Mouse (Mus musculus) cortical plate, adult 2 months (tissue): ENCODE data around the gene Ppp2r3a. TPM values are rescaled to one million over a fixed set of nuclear protein-coding genes. Genes with fewer than 3 reads are reported as not detected.

Experiments
- H3K27ac ChIP-seq: fragments of 200-500 bp; 2 replicates; pipeline ENCODE4 v1.5.1; 2012; ENCODE audit warnings: low read length, control low read depth, inconsistent platforms; ENCODE audit not compliant: insufficient read depth
- H3K4me1 ChIP-seq: fragments of 200-500 bp; 2 replicates; pipeline ENCODE4 v1.6.1; 2011; ENCODE audit warnings: low read length; ENCODE audit not compliant: control insufficient read depth, insufficient read depth
- H3K4me3 ChIP-seq: fragments of 200-500 bp; 2 replicates; pipeline ENCODE4 v1.5.1; 2011; ENCODE audit warnings: mild to moderate bottlenecking, low read length, control low read depth; ENCODE audit not compliant: insufficient read depth
- CTCF ChIP-seq: fragments of 200-500 bp; IDR thresholded peaks from 2 replicates; pipeline ENCODE4 v1.5.1; 2011; ENCODE audit warnings: mild to moderate bottlenecking, control low read depth, low read length; ENCODE audit not compliant: insufficient read depth; ENCODE audit errors: extremely low read depth
- POLR2A ChIP-seq: fragments of 200-500 bp; IDR thresholded peaks from 2 replicates; pipeline ENCODE4 v1.6.1; 2011; ENCODE audit warnings: mild to moderate bottlenecking, low read length, control low read depth; ENCODE audit not compliant: insufficient read depth; ENCODE audit errors: extremely low read depth
- polyA plus RNA-seq: library from polyadenylated mRNA; depleted of rRNA; stranded (reverse); fragments of >200 nt; gene quantifications from 2 replicates; pipeline ENCODE4 v1.2.3, GENCODE M21; 2012

The Ppp2r3a gene
- polyA plus RNA-seq, 1 experiment, result 19.5 TPM

- Histone ChIP-seq H3K4me1 (peaks cover 5% of the 10 kb centered on the region; the same call in 1 of the 2 replicates), H3K4me3 (peak overlapping the region; percentile 3; the same call in 1 of the 2 replicates), H3K27ac (no peak overlapping the region)
- no peak for TF ChIP-seq POLR2A
- TF ChIP-seq CTCF, result no peak
Measured at GRCm38 (mm10) chr9:101078579-101078978, 173.0 kb downstream of the Ppp2r3a start.

DNA sequence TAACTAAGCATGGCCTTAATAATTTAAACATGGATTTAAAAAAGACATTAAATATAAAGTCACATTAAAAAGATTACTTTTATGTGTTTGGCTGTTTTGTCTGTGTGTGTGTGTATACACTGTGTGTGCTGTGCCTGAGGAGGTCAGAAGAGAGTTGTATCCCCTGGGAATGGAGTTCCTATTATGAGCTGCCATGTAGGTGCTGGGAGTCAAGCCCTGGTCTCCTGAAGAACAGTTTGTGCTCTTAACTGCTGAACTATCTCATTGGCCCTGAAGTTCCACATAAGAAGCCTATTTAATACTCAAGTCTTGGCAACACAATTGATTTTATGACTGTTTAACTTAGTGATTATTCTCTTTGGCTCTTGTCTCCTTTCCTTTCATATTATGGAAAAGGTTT, 174.1 kb downstream of the Ppp2r3a start:
- TF ChIP-seq POLR2A, result no peak
- TF ChIP-seq CTCF, result no peak
- Histone ChIP-seq H3K4me3 (peak overlapping the region; percentile 94), H3K4me1 (peaks cover 5% of the 10 kb centered on the region; the same call in 1 of the 2 replicates), H3K27ac (no peak overlapping the region)

DNA sequence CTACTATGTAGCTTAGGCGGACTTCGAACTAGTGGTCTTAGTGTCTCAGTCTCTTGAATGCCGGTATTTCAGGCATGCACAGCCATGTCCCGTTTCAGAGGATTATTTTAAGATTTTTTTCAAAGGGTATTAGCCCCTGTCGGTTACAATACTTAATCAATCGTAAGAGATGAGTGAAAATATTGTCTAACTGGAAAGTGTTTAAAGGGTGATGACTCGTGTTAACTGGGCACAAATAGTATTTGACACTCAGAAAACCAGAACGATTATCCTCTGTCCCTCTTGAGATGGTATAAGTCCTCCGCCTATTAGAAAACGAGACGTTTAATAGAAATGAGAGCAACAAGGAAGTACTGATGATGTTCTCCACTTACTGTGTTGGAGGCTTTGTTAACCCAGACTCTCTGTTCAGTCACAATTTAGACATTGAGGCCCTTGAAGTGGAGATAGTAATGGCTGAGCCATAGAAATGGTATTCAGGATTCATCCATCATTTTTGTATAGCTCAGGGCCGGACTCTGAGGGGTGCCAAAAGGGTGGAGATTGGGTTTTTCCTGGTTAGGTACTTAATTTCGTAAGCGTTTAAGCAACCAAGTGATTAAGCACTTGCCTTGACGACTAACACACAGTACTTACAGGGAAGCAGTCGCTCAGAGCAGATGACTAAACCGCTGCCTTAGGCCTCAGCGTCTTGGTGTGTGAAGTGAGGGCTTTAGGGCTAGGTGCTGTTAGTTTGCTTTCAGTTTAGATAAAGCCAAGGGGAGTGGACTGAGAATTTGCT, 175.3 kb downstream of the Ppp2r3a start:
- TF ChIP-seq CTCF (no peak), POLR2A (no peak)
- peak overlapping the region; percentile 94 for H3K4me3 ChIP-seq
- no peak overlapping the region for H3K27ac ChIP-seq
- peaks cover 5% of the 10 kb centered on the region; the same call in 1 of the 2 replicates for H3K4me1 ChIP-seq

DNA sequence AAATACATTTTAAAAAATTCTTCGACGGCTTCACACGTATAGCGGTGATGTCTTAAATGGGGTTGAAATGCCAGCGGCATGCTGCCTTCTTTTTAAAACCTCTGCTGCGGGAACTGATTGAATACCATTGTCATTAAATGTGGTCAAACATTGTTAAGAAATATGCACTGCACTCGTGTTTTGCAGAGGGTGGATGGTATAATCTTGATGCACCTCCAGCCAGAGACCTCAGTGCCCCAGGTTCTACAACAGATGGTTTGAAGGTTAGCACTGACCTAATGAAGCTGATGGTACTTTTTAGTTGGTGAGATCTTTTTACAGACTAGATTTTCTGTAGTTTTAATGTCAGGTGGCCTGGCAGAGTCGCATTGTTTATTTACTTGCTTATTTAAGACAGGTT, 175.9 kb downstream of the Ppp2r3a start:
- H3K27ac ChIP-seq, result no peak overlapping the region

GRCm38 (mm10) chr9:101075091-101075581, 176.5 kb downstream of the Ppp2r3a start:
- H3K27ac ChIP-seq, result peak overlapping the region; percentile 100
- TF ChIP-seq POLR2A, result no peak
- H3K4me3 ChIP-seq, result peak overlapping the region; percentile 94
- peaks cover 5% of the 10 kb centered on the region; the same call in 1 of the 2 replicates for H3K4me1 ChIP-seq

More for the DNA sequence above, 175.9 kb downstream of the Ppp2r3a start:
- TF ChIP-seq CTCF, result no peak
- no peak for TF ChIP-seq POLR2A
- H3K4me3 ChIP-seq, result peak overlapping the region; percentile 94
- H3K4me1 ChIP-seq, result peaks cover 5% of the 10 kb centered on the region; the same call in 1 of the 2 replicates

DNA sequence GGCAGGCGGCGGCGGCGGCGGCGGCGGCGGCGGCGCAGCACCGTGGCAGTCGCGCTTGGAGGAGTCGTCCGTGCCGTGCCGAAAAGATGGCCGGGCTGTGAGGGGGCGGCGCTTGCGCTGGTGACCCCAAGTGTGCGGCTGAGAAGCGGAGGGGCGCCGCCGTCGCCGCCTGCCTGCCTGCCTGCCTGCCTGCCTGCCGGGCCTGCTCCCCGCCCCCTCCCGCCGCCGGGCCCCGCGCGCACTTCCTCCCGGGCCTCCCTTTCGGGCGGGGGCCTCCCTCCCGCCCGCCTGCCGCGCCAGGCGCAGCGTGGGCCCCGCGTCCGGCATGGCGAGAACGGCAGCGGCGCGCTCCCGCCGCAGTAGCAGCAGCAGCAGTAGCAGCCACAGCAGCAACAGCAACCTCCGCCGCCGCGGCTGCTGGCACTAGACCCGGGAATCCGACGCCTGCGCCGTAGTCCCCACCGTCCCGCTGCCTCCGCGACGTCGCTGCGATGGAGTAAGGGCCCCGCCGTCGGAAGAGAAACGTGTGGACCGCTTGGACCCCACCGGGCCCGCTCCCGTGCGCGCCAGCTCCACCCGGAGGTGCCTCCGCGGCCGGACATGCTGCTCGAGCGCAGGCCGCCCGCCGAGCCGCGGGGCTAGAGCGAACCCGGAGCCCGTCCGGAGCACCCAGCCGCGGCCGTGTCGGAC, 177.1 kb downstream of the Ppp2r3a start:
- H3K27ac ChIP-seq, result peak overlapping the region; percentile 100
- peaks cover 5% of the 10 kb centered on the region; the same call in 1 of the 2 replicates for H3K4me1 ChIP-seq
- H3K4me3 ChIP-seq, result peak overlapping the region; percentile 94
- no peak for TF ChIP-seq POLR2A
- no peak for TF ChIP-seq CTCF

- H3K4me3 ChIP-seq, result peak within 1 kb of the TSS; percentile 94
- peak within 1 kb of the TSS; percentile 100 for H3K27ac ChIP-seq
- H3K4me1 ChIP-seq, result peaks cover 5% of the 10 kb centered on the region; the same call in 1 of the 2 replicates
- TF ChIP-seq CTCF (no peak), POLR2A (peak; percentile 76)
Measured at GRCm38 (mm10) chr9:101073987-101074331, 177.6 kb downstream of the Ppp2r3a start, which contains the start of gene Msl2. Msl2 (plus strand) TSS chr9:101074101.

DNA sequence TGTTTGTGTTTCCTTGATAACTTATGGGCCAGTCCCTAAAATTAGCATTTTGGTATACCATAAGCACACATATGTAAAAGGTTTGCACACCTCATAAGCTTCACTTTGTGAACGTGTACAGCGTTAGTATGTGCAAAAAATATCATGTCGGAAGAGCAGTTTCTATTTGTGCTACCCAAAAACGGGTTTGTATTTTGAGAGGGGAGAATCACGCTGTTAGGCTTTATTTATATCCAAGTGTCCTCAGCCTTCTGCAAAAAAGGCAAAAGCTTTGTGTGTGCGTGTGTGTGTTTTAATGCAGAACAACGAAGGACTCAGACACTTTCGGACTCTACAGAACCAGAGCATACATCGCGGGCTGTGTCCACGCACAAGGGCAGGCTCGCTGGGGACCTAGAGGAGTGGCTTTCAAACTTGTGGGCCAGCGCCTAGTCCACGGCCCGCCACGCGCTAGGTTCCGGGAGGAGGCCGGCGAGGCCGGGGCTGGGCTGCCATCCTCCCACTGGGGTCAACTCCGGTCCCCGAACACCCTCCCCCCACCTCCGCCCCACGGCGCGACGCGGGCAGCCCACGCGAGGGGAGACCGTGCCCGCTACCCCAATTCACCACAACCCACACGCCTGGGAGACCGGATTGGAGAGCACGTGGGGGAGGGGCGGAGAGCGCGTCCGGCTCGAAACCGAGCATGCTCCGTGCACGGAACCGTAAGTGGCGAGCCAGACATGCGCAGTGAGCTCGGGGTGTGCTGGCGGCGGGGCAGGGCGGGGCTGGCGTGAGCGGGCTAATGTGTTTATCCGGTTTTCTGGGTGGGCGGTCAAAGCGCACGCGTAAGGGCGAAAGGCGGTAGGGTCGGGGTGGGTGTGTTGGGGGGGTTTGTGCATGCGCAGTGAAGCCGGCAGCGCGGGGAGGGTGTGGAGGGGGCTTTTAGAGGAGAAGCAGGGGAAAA, 178.3 kb downstream of the Ppp2r3a start:
- Histone ChIP-seq H3K27ac (peak overlapping the region; percentile 72), H3K4me1 (peaks cover 2% of the 10 kb centered on the region; the same call in 1 of the 2 replicates), H3K4me3 (peak overlapping the region; percentile 94)
- TF ChIP-seq CTCF (no peak), POLR2A (peak; percentile 68; the same call in 1 of the 2 replicates)

DNA sequence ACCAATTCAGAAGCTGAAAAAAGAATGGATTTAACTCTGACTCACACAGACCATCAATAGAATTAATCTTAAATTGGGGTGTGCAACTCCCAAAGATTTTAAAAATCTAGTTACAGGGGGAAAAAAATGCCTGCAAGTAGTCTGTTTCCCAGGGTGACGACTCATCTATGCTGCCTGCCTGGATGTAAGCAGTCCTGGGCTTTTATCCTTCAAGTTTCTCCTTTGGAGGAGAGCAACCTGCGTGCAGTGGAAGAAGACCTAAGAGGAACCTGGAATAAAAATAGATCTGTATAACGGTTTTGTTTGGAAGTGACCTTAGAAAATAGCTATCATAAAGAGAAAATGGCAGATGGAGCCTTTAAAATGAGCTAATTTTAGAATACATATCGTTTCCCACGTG, 179.1 kb downstream of the Ppp2r3a start:
- Histone ChIP-seq H3K27ac (no peak overlapping the region), H3K4me3 (no peak overlapping the region), H3K4me1 (no peaks in the 10 kb centered on the region)
- TF ChIP-seq POLR2A, result no peak
- no peak for TF ChIP-seq CTCF
